Mouse (Mus musculus): ENCODE results near the gene Sema7a. TPM values are rescaled to one million over a fixed set of nuclear protein-coding genes. Genes with fewer than 3 reads are reported as not detected.

Gene Sema7a
- total RNA-seq, 1 experiment: 7.5 TPM

DNA sequence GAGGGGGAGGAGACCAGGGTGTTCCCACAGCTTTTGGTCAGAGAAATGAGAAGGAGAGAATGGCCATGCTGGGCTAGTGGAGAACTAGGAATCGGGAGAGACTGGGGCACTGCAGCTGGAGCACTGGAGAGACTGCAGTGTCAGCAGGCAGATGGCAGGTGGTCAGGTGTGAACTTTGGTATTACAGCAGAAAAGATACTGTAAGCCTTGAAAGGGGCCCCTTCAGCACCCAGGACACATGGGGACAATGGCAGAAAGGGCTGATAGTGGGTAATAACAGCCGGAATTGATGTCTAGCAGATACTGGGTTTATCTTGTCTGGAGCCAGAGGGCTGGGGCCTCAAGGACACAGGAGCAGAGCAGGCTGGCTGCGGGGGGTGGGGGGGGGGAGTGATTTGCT, 38.9 kb downstream of the Sema7a start:
- no peak overlapping the region for H3K27ac ChIP-seq (ENCODE audit: insufficient read depth, low read depth, low read length, poor library complexity, severe bottlenecking)
- no peak for DNase-seq (ENCODE audit: low read depth, low spot score)
- no peak overlapping the region for H3K9ac ChIP-seq (ENCODE audit: insufficient read depth, low read depth, low read length, poor library complexity, severe bottlenecking)
- H3K9me3 ChIP-seq (ENCODE audit: control insufficient read depth, insufficient read depth, low read depth, low read length): no peaks in the 10 kb centered on the region
- no peaks in the 10 kb centered on the region for H3K4me1 ChIP-seq (ENCODE audit: control insufficient read depth in 2 of 2, insufficient read depth in 2 of 2, low read length in 2 of 2, poor library complexity in 1 of 2)
- TF ChIP-seq ZNF384 (IDR thresholded peaks at IDR 0.05; ENCODE audit: low read depth, low read length): no peak
- no peak for TF ChIP-seq HCFC1 (IDR thresholded peaks at IDR 0.05; ENCODE audit: borderline replicate concordance, insufficient read depth, low read length)
- no peak for TF ChIP-seq MAFK (IDR thresholded peaks at IDR 0.05; ENCODE audit: insufficient read depth, low read depth, low read length)
- TF ChIP-seq CHD2 (IDR thresholded peaks at IDR 0.05; ENCODE audit: low read depth, low read length): no peak
- no peak for TF ChIP-seq ZC3H11A (IDR thresholded peaks at IDR 0.05; ENCODE audit: borderline replicate concordance, low read depth, low read length)
- H3K4me3 ChIP-seq (ENCODE audit: insufficient read depth in 1 of 2, low read depth in 1 of 2, low read length in 2 of 2, poor library complexity in 1 of 2, severe bottlenecking in 1 of 2): no peak overlapping the region
- in situ Hi-C loops (cut with MboI; ENCODE audit: low sequenced_read_pairs in 2 of 2, unreplicated experiment in 2 of 2): no loop called here
- H3K36me3 ChIP-seq (ENCODE audit: control insufficient read depth, insufficient read depth, low read length, poor library complexity, severe bottlenecking): no peaks in the 10 kb centered on the region

DNA sequence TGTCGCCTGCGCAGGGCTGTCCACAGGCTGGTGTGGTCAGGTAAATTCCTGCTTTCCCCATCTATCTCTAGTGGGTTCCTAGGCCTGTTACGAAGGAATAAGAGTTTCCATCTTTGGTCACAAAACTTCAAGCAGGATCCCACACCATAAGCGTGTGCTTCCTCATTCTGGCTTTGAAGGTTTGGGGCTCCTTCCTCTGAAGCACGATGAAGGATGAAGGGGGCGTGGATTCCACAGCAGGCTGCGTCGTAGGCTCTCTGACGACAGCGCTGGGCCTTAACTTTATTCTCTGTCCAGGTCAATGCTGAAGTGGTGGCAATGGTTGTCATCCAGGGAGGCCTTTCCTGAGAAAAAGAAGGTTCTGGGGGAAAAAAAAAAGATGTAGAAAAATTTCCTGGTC, 40.7 kb downstream of the Sema7a start:
- no peaks in the 10 kb centered on the region for H3K9me3 ChIP-seq (ENCODE audit: control insufficient read depth, insufficient read depth, low read depth, low read length)
- H3K27ac ChIP-seq (ENCODE audit: insufficient read depth, low read depth, low read length, poor library complexity, severe bottlenecking): no peak overlapping the region
- no peak overlapping the region for H3K4me3 ChIP-seq (ENCODE audit: insufficient read depth in 1 of 2, low read depth in 1 of 2, low read length in 2 of 2, poor library complexity in 1 of 2, severe bottlenecking in 1 of 2)
- in situ Hi-C loops (cut with MboI; ENCODE audit: low sequenced_read_pairs in 2 of 2, unreplicated experiment in 2 of 2): no loop called here
- TF ChIP-seq HCFC1 (IDR thresholded peaks at IDR 0.05; ENCODE audit: borderline replicate concordance, insufficient read depth, low read length): no peak
- TF ChIP-seq ZNF384 (IDR thresholded peaks at IDR 0.05; ENCODE audit: low read depth, low read length): no peak
- no peak for TF ChIP-seq ZC3H11A (IDR thresholded peaks at IDR 0.05; ENCODE audit: borderline replicate concordance, low read depth, low read length)
- TF ChIP-seq CHD2 (IDR thresholded peaks at IDR 0.05; ENCODE audit: low read depth, low read length): no peak
- no peak for TF ChIP-seq MAFK (IDR thresholded peaks at IDR 0.05; ENCODE audit: insufficient read depth, low read depth, low read length)
- no peak for DNase-seq (ENCODE audit: low read depth, low spot score)
- H3K9ac ChIP-seq (ENCODE audit: insufficient read depth, low read depth, low read length, poor library complexity, severe bottlenecking): no peak overlapping the region
- H3K36me3 ChIP-seq (ENCODE audit: control insufficient read depth, insufficient read depth, low read length, poor library complexity, severe bottlenecking): no peaks in the 10 kb centered on the region
- no peaks in the 10 kb centered on the region for H3K4me1 ChIP-seq (ENCODE audit: control insufficient read depth in 2 of 2, insufficient read depth in 2 of 2, low read length in 2 of 2, poor library complexity in 1 of 2)

GRCm38 (mm10) chr9:57985304-57985703, 45.4 kb downstream of the Sema7a start:
- in situ Hi-C loops (cut with MboI; ENCODE audit: low sequenced_read_pairs in 2 of 2, unreplicated experiment in 2 of 2): no loop called here
- H3K9me3 ChIP-seq (ENCODE audit: control insufficient read depth, insufficient read depth, low read depth, low read length): no peaks in the 10 kb centered on the region
- DNase-seq (ENCODE audit: low read depth, low spot score): no peak
- H3K36me3 ChIP-seq (ENCODE audit: control insufficient read depth, insufficient read depth, low read length, poor library complexity, severe bottlenecking): no peaks in the 10 kb centered on the region
- no peak overlapping the region for H3K27ac ChIP-seq (ENCODE audit: insufficient read depth, low read depth, low read length, poor library complexity, severe bottlenecking)
- H3K9ac ChIP-seq (ENCODE audit: insufficient read depth, low read depth, low read length, poor library complexity, severe bottlenecking): no peak overlapping the region
- TF ChIP-seq ZNF384 (IDR thresholded peaks at IDR 0.05; ENCODE audit: low read depth, low read length): no peak
- no peak for TF ChIP-seq MAFK (IDR thresholded peaks at IDR 0.05; ENCODE audit: insufficient read depth, low read depth, low read length)
- no peak for TF ChIP-seq ZC3H11A (IDR thresholded peaks at IDR 0.05; ENCODE audit: borderline replicate concordance, low read depth, low read length)
- TF ChIP-seq HCFC1 (IDR thresholded peaks at IDR 0.05; ENCODE audit: borderline replicate concordance, insufficient read depth, low read length): no peak
- TF ChIP-seq CHD2 (IDR thresholded peaks at IDR 0.05; ENCODE audit: low read depth, low read length): no peak
- no peaks in the 10 kb centered on the region for H3K4me1 ChIP-seq (ENCODE audit: control insufficient read depth in 2 of 2, insufficient read depth in 2 of 2, low read length in 2 of 2, poor library complexity in 1 of 2)
- no peak overlapping the region for H3K4me3 ChIP-seq (ENCODE audit: insufficient read depth in 1 of 2, low read depth in 1 of 2, low read length in 2 of 2, poor library complexity in 1 of 2, severe bottlenecking in 1 of 2)

GRCm38 (mm10) chr9:57986293-57986692, 46.4 kb downstream of the Sema7a start:
- no peaks in the 10 kb centered on the region for H3K36me3 ChIP-seq (ENCODE audit: control insufficient read depth, insufficient read depth, low read length, poor library complexity, severe bottlenecking)
- in situ Hi-C loops (cut with MboI; ENCODE audit: low sequenced_read_pairs in 2 of 2, unreplicated experiment in 2 of 2): no loop called here
- H3K4me1 ChIP-seq (ENCODE audit: control insufficient read depth in 2 of 2, insufficient read depth in 2 of 2, low read length in 2 of 2, poor library complexity in 1 of 2): no peaks in the 10 kb centered on the region
- no peaks in the 10 kb centered on the region for H3K9me3 ChIP-seq (ENCODE audit: control insufficient read depth, insufficient read depth, low read depth, low read length)
- TF ChIP-seq ZC3H11A (IDR thresholded peaks at IDR 0.05; ENCODE audit: borderline replicate concordance, low read depth, low read length): no peak
- no peak for TF ChIP-seq CHD2 (IDR thresholded peaks at IDR 0.05; ENCODE audit: low read depth, low read length)
- H3K4me3 ChIP-seq (ENCODE audit: insufficient read depth in 1 of 2, low read depth in 1 of 2, low read length in 2 of 2, poor library complexity in 1 of 2, severe bottlenecking in 1 of 2): no peak overlapping the region
- H3K27ac ChIP-seq (ENCODE audit: insufficient read depth, low read depth, low read length, poor library complexity, severe bottlenecking): no peak overlapping the region
- no peak overlapping the region for H3K9ac ChIP-seq (ENCODE audit: insufficient read depth, low read depth, low read length, poor library complexity, severe bottlenecking)
- DNase-seq (ENCODE audit: low read depth, low spot score): no peak

DNA sequence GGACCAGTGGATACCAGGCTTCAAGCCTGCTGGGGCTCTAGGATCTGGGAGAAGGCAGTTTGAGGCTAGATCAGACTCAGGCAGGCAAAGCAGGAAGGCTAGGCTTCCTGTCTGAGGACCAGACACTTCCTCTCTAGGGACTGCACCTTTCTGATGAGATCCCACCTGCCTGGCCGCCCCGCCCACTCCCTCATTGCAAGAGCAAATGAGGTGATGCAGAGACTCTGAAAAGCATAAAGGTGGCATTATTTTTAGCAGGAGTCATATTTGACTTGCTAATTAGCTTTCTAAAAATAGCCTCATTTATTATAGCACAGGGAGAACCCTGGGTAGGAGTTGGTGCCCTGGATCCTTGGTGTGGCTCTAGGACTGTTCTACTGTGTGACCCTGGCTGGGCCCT, 48.2 kb downstream of the Sema7a start:
- Histone ChIP-seq H3K4me1 (ENCODE audit: control insufficient read depth in 2 of 2, insufficient read depth in 2 of 2, low read length in 2 of 2, poor library complexity in 1 of 2) (no peaks in the 10 kb centered on the region), H3K9me3 (ENCODE audit: control insufficient read depth, insufficient read depth, low read depth, low read length) (no peaks in the 10 kb centered on the region), H3K27ac (ENCODE audit: insufficient read depth, low read depth, low read length, poor library complexity, severe bottlenecking) (no peak overlapping the region), H3K4me3 (ENCODE audit: insufficient read depth in 1 of 2, low read depth in 1 of 2, low read length in 2 of 2, poor library complexity in 1 of 2, severe bottlenecking in 1 of 2) (no peak overlapping the region), H3K36me3 (ENCODE audit: control insufficient read depth, insufficient read depth, low read length, poor library complexity, severe bottlenecking) (no peaks in the 10 kb centered on the region), H3K9ac (ENCODE audit: insufficient read depth, low read depth, low read length, poor library complexity, severe bottlenecking) (no peak overlapping the region)
- no peak for TF ChIP-seq ZNF384 (IDR thresholded peaks at IDR 0.05; ENCODE audit: low read depth, low read length)
- no peak for TF ChIP-seq MAFK (IDR thresholded peaks at IDR 0.05; ENCODE audit: insufficient read depth, low read depth, low read length)
- no peak for TF ChIP-seq HCFC1 (IDR thresholded peaks at IDR 0.05; ENCODE audit: borderline replicate concordance, insufficient read depth, low read length)
- TF ChIP-seq ZC3H11A (IDR thresholded peaks at IDR 0.05; ENCODE audit: borderline replicate concordance, low read depth, low read length): no peak
- no peak for TF ChIP-seq CHD2 (IDR thresholded peaks at IDR 0.05; ENCODE audit: low read depth, low read length)
- in situ Hi-C loops (cut with MboI; ENCODE audit: low sequenced_read_pairs in 2 of 2, unreplicated experiment in 2 of 2): no loop called here
- no peak for DNase-seq (ENCODE audit: low read depth, low spot score)

Measured in ES-E14 (cell line).